Mouse (Mus musculus): Measurements from ENCODE around the gene E130114P18Rik. TPM values are rescaled to one million over a fixed set of nuclear protein-coding genes. Genes with fewer than 3 reads are reported as not detected.

Gene E130114P18Rik
- total and polyA plus RNA-seq, 2 experiments from 2014 or later = 13.5 to 13.7 TPM

DNA sequence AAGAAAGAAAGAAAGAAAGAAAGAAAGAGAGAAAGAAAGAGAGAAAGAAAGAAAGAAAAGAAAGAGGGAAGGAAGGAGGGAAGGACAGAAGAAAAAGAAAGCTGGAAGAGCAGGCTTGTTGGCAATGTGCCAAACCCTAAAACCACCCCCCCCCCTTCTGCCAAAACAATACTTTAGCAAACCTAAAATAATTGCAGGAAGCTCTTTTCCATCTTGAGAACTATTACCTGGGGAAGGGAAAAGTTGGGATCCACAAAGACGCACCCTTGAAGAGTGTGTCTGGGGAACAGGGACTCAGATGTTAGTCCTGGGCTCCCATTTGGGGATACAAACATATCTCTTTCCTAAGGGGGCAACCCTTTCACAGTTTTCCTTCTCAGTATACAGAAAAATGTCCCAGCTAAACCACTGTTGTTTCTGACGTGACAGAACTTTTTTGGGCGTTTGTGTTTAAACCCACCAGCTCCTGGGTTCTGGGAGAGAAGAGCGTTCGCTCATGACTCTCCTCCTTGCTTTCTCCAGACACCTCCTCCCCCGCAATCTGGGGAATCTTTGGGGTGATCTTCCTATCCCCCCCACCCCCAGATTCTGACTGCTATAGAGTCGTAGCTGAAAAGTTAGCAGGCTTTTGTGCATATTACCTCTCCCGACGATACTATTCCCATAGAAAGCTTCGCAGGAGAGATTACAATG lies 1.3 kb downstream of the E130114P18Rik start:
- H3K4me3 ChIP-seq (ENCODE audit: low read depth, low read length) = peak overlapping the region; percentile 81
- 0 out of 2 replicates have a peak, but pooled peaks cover 2% of the 10 kb centered on the region for H3K4me1 ChIP-seq (ENCODE audit: insufficient read depth, low read length)
- no peak for TF ChIP-seq CTCF (IDR thresholded peaks at IDR 0.05)
- DNase-seq (ENCODE audit: low spot score) = no peak
- H3K36me3 ChIP-seq (ENCODE audit: insufficient read depth, low read length) = no peaks in the 10 kb centered on the region
- peaks cover 25% of the 10 kb centered on the region for H3K27me3 ChIP-seq (ENCODE audit: insufficient read depth, low read length)
- peak overlapping the region; percentile 80 for H3K27ac ChIP-seq (ENCODE audit: low read depth, low read length)
- H3K9me3 ChIP-seq (ENCODE audit: low read length) = no peaks in the 10 kb centered on the region
- peak overlapping the region; percentile 75 for H3K9ac ChIP-seq (replicated peaks; ENCODE audit: low read length, poor library complexity, severe bottlenecking)
- ATAC-seq (ENCODE audit: low FRiP score) = no peak
- WGBS = under 1% methylated on average over 10 of the region's 10 CpGs
- peak overlapping the region; percentile 95 for H3K4me2 ChIP-seq (ENCODE audit: low read depth, low read length, poor library complexity, severe bottlenecking)

DNA sequence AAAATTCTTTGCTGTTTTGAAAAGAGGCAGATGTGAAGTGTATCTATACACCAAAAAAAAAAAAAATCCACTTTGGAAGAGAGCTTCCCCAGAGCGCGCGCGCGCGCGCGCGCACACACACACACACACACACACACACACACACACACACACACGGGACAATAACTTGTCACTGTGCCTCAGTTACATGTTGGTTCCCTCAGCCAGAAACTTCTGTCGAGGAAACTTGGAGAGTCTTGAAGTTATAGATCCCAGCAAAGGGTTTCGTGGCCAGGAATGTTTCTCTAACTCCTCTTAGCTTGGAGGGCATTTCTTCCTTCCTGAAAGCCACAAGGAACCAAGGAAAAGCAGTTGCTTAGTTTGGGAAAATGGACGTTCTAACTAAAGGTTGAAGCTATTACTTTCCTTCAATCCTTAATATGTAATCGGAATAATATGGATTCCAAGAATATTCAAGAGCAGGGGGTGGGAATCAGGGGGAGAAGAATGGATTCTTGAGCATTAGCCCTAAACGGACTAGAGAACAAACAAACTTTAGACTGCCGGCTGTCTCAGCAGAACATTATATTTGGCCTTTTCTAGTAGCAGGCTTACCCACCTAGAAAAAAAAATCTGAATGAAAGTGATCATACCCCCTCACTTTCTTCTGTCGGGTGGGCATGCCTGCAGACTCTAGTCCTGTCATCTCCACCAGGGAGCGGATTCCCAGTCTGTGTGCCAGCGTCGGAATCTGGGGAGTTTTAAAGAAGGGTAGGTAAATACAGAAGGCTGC lies 2.2 kb downstream of the E130114P18Rik start:
- Histone ChIP-seq H3K27ac (ENCODE audit: low read depth, low read length) (peak overlapping the region; percentile 80; the same call in 1 of the 2 replicates), H3K27me3 (ENCODE audit: insufficient read depth, low read length) (peaks cover 25% of the 10 kb centered on the region), H3K4me1 (ENCODE audit: insufficient read depth, low read length) (0 out of 2 replicates have a peak, but pooled peaks cover 2% of the 10 kb centered on the region), H3K9me3 (ENCODE audit: low read length) (no peaks in the 10 kb centered on the region), H3K9ac (replicated peaks; ENCODE audit: low read length, poor library complexity, severe bottlenecking) (no peak overlapping the region), H3K4me3 (ENCODE audit: low read depth, low read length) (peak overlapping the region; percentile 12; the same call in 1 of the 2 replicates), H3K36me3 (ENCODE audit: insufficient read depth, low read length) (no peaks in the 10 kb centered on the region), H3K4me2 (ENCODE audit: low read depth, low read length, poor library complexity, severe bottlenecking) (peak overlapping the region; percentile 36)
- DNase-seq (ENCODE audit: low spot score) (no peak), ATAC-seq (ENCODE audit: low FRiP score) (no peak)
- 0 out of 2 replicates have a peak, but pooled peaks have one; percentile 25 for TF ChIP-seq CTCF (IDR thresholded peaks at IDR 0.05)
- 1% methylated on average over 20 of the region's 20 CpGs for WGBS

DNA sequence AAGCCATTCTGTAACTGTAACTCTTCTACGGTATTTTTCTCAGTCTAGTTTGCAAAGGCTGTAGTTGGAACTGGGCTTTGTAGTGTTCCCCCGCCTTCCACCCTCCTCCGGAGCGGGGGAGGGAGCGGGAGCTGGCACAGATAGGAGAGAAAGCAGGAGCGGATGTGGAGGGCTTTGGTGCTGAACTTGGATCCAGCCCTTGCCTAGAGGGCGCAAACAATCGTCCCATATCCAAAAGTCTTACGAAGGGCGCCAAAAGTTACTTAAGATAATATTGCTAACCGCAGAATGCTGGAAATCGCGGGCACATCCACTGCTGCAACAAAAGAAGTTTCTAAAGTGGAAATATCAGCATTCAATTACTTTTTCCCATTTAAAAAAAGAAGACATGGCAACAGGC lies 2.8 kb downstream of the E130114P18Rik start:
- under 1% methylated on average over 13 of the region's 13 CpGs for WGBS
- ATAC-seq (ENCODE audit: low FRiP score) = no peak
- DNase-seq (ENCODE audit: low spot score) = peak; percentile 83

DNA sequence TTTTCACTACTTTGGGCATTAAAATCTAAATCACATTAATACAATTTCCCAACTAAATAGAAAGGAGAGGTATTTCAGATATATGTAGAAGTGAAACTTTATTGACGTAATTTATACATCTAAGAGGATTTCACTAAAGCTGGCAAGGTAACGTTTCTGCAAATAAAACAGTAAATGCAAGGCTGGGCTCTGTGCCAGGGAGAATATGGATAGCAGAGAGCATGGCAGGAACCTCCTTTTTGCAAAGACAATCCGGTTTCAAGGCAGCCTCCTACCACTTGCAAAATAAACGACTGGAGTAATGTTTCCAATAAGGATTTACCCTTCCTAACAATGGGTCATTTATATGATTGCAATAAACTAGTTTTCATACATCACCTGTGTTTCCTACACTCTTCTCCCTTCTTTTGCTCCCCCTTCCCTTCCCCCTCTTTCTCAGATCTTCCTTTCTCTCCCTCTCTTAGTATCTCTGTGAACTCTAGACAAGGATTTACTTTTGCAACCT lies 3.4 kb downstream of the E130114P18Rik start:
- 14% methylated on average over 4 of the region's 4 CpGs for WGBS
- no peak overlapping the region for H3K9ac ChIP-seq (replicated peaks; ENCODE audit: low read length, poor library complexity, severe bottlenecking)
- 0 out of 2 replicates have a peak, but pooled peaks cover 2% of the 10 kb centered on the region for H3K4me1 ChIP-seq (ENCODE audit: insufficient read depth, low read length)
- peaks cover 25% of the 10 kb centered on the region for H3K27me3 ChIP-seq (ENCODE audit: insufficient read depth, low read length)
- H3K27ac ChIP-seq (ENCODE audit: low read depth, low read length) = no peak overlapping the region
- ATAC-seq (ENCODE audit: low FRiP score) (no peak), DNase-seq (ENCODE audit: low spot score) (no peak)
- no peaks in the 10 kb centered on the region for H3K9me3 ChIP-seq (ENCODE audit: low read length)
- H3K4me3 ChIP-seq (ENCODE audit: low read depth, low read length) = no peak overlapping the region
- H3K4me2 ChIP-seq (ENCODE audit: low read depth, low read length, poor library complexity, severe bottlenecking) = peak overlapping the region; percentile 36; the same call in 1 of the 2 replicates
- TF ChIP-seq CTCF (IDR thresholded peaks at IDR 0.05) = no peak
- no peaks in the 10 kb centered on the region for H3K36me3 ChIP-seq (ENCODE audit: insufficient read depth, low read length)

More for the DNA sequence above, 2.8 kb downstream of the E130114P18Rik start:
- Histone ChIP-seq H3K9me3 (ENCODE audit: low read length) (no peaks in the 10 kb centered on the region), H3K27me3 (ENCODE audit: insufficient read depth, low read length) (peaks cover 25% of the 10 kb centered on the region), H3K27ac (ENCODE audit: low read depth, low read length) (0 out of 2 replicates have a peak overlapping the region, but pooled peaks have one; percentile 43), H3K36me3 (ENCODE audit: insufficient read depth, low read length) (no peaks in the 10 kb centered on the region), H3K4me1 (ENCODE audit: insufficient read depth, low read length) (0 out of 2 replicates have a peak, but pooled peaks cover 2% of the 10 kb centered on the region), H3K9ac (replicated peaks; ENCODE audit: low read length, poor library complexity, severe bottlenecking) (no peak overlapping the region), H3K4me2 (ENCODE audit: low read depth, low read length, poor library complexity, severe bottlenecking) (peak overlapping the region; percentile 36), H3K4me3 (ENCODE audit: low read depth, low read length) (no peak overlapping the region; the same call in 1 of the 2 replicates)
- TF ChIP-seq CTCF (IDR thresholded peaks at IDR 0.05) = peak; percentile 24

DNA sequence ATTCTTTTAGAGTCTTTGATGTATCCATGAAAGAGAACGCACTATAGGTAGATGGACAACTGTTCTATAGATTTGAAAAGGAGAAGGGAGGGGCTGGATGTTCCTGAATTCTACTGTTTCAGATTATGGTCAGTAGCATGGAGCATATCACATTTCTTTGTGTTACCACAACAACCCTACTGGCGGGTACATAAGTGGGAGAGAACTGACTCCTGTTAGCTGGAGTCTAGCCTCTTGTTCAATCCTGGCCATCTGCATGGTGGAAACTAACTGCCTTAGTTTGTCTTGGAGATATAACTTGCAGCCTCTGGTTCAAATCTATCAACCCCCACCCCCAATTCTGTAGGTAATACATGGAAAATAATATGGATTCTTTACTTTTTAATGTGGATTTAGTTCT lies 4.1 kb downstream of the E130114P18Rik start:
- 49% methylated on average over 2 of the region's 2 CpGs for WGBS
- H3K27ac ChIP-seq (ENCODE audit: low read depth, low read length) = no peak overlapping the region
- peak overlapping the region; percentile 45; the same call in 1 of the 2 replicates for H3K4me3 ChIP-seq (ENCODE audit: low read depth, low read length)

More for the DNA sequence above, 4.1 kb downstream of the E130114P18Rik start:
- Histone ChIP-seq H3K36me3 (ENCODE audit: insufficient read depth, low read length) (no peaks in the 10 kb centered on the region), H3K9ac (replicated peaks; ENCODE audit: low read length, poor library complexity, severe bottlenecking) (no peak overlapping the region), H3K4me2 (ENCODE audit: low read depth, low read length, poor library complexity, severe bottlenecking) (peak overlapping the region; percentile 58), H3K27me3 (ENCODE audit: insufficient read depth, low read length) (peaks cover 25% of the 10 kb centered on the region), H3K9me3 (ENCODE audit: low read length) (no peaks in the 10 kb centered on the region), H3K4me1 (ENCODE audit: insufficient read depth, low read length) (0 out of 2 replicates have a peak, but pooled peaks cover 2% of the 10 kb centered on the region)
- no peak for TF ChIP-seq CTCF (IDR thresholded peaks at IDR 0.05)
- no peak for DNase-seq (ENCODE audit: low spot score)
- no peak for ATAC-seq (ENCODE audit: low FRiP score)
